Mouse (Mus musculus) lung, postnatal 0 days (tissue): ENCODE measurements around the gene Fbxl12. TPM values are rescaled to one million over a fixed set of nuclear protein-coding genes. Genes with fewer than 3 reads are reported as not detected.

Experiments
- ATAC-seq: fragments of 200-750 bp; cut with Nextera tagmentation; 2 replicates; pipeline ENCODE4 v1.8.0; 2017; ENCODE audit warnings: moderate library complexity
- DNase-seq: peaks from one replicate; pipeline ENCODE4 v3.0.0-alpha.2; 2016; ENCODE audit warnings: low spot score
- H3K27ac ChIP-seq: fragments of 300-500 bp; sonication (generic); 2 replicates; pipeline ENCODE4 v1.5.1; 2014; ENCODE audit warnings: antibody characterized with exemption, mild to moderate bottlenecking, low read length, mixed read lengths
- H3K27me3 ChIP-seq: fragments of 300-500 bp; sonication (generic); replicated peaks from 2 replicates; pipeline ENCODE4 v1.6.1; 2014; ENCODE audit warnings: low read length, mixed read lengths; ENCODE audit not compliant: insufficient read depth
- H3K36me3 ChIP-seq: fragments of 300-500 bp; sonication (generic); 2 replicates; pipeline ENCODE4 v1.6.1; 2014; ENCODE audit warnings: low read length, mixed read lengths; ENCODE audit not compliant: insufficient read depth
- H3K4me1 ChIP-seq: fragments of 300-500 bp; sonication (generic); 2 replicates; pipeline ENCODE4 v1.6.1; 2014; ENCODE audit warnings: antibody characterized with exemption, low read depth, low read length, mixed read lengths; ENCODE audit not compliant: insufficient read depth
- H3K4me2 ChIP-seq: fragments of 300-500 bp; sonication (generic); replicated peaks from 2 replicates; pipeline ENCODE4 v1.6.1; 2014; ENCODE audit warnings: low read depth, mild to moderate bottlenecking, low read length, moderate library complexity, mixed read lengths
- H3K4me3 ChIP-seq: fragments of 300-500 bp; sonication (generic); 2 replicates; pipeline ENCODE4 v1.5.1; 2014; ENCODE audit warnings: low read depth, low read length
- H3K9ac ChIP-seq: fragments of 300-500 bp; sonication (generic); replicated peaks from 2 replicates; pipeline ENCODE4 v1.6.1; 2014; ENCODE audit warnings: low read depth, mild to moderate bottlenecking
- H3K9me3 ChIP-seq: fragments of 300-500 bp; sonication (generic); 2 replicates; pipeline ENCODE4 v1.6.1; 2016; ENCODE audit warnings: low read length, mixed read lengths
- CTCF ChIP-seq: IDR thresholded peaks from 2 replicates; pipeline ENCODE4 v1.5.1; 2016; ENCODE audit warnings: antibody characterized with exemption, mild to moderate bottlenecking
- EP300 ChIP-seq: IDR thresholded peaks from 2 replicates; pipeline ENCODE4 v1.6.1; 2016; ENCODE audit warnings: antibody characterized with exemption, mild to moderate bottlenecking, control low read depth
- WGBS: fragments of 180-500 bp; shearing (Covaris S2); extraction: QIAGEN DNeasy Blood & Tissue Kit; methylation state at CpG from one replicate; pipeline ENCODE4 v1.1.7; 2014; 5-methylcytosine and 5-hydroxymethylcytosine counted together
- polyA plus RNA-seq: library from polyadenylated mRNA; unstranded; fragments of >200 nt; fragmentation: Nextera tagmentation; extraction: Ambion mirVana; gene quantifications from 2 replicates; pipeline ENCODE4 v1.2.1, GENCODE M21; 2015

Fbxl12 gene
- polyA plus RNA-seq, 1 experiment from 2014 or later: 19.2 TPM

- 56% methylated on average over 2 of the region's 2 CpGs for WGBS
Measured at GRCm38 (mm10) chr9:20682389-20682722, 37.8 kb upstream of the Fbxl12 start.

GRCm38 (mm10) chr9:20681546-20682388 is 37.2 kb upstream of the Fbxl12 start:
- TF ChIP-seq CTCF (no peak), EP300 (no peak)
- H3K4me1 ChIP-seq: no peaks in the 10 kb centered on the region

More at GRCm38 (mm10) chr9:20682389-20682722, 37.8 kb upstream of the Fbxl12 start:
- Histone ChIP-seq H3K27me3 (no peaks in the 10 kb centered on the region), H3K4me1 (no peaks in the 10 kb centered on the region), H3K9me3 (no peaks in the 10 kb centered on the region), H3K4me2 (no peak overlapping the region), H3K36me3 (no peaks in the 10 kb centered on the region), H3K27ac (no peak overlapping the region), H3K9ac (no peak overlapping the region), H3K4me3 (no peak overlapping the region)
- TF ChIP-seq EP300 (no peak), CTCF (no peak)
- ATAC-seq (no peak), DNase-seq (no peak)

GRCm38 (mm10) chr9:20680378-20680958 is 35.9 kb upstream of the Fbxl12 start:
- Histone ChIP-seq H3K9ac (no peak overlapping the region), H3K27me3 (no peaks in the 10 kb centered on the region), H3K9me3 (no peaks in the 10 kb centered on the region), H3K4me2 (no peak overlapping the region), H3K36me3 (no peaks in the 10 kb centered on the region), H3K27ac (no peak overlapping the region), H3K4me1 (no peaks in the 10 kb centered on the region), H3K4me3 (no peak overlapping the region)
- ATAC-seq: no peak
- TF ChIP-seq EP300 (no peak), CTCF (no peak)
- DNase-seq: no peak
- WGBS: 82% methylated on average over 9 of the region's 9 CpGs

More at GRCm38 (mm10) chr9:20681546-20682388, 37.2 kb upstream of the Fbxl12 start:
- DNase-seq: no peak
- 54% methylated on average over 6 of the region's 7 CpGs for WGBS
- Histone ChIP-seq H3K9me3 (no peaks in the 10 kb centered on the region), H3K27me3 (no peaks in the 10 kb centered on the region), H3K4me3 (no peak overlapping the region), H3K9ac (no peak overlapping the region), H3K27ac (no peak overlapping the region), H3K4me2 (no peak overlapping the region), H3K36me3 (no peaks in the 10 kb centered on the region)
- ATAC-seq: no peak

- no peaks in the 10 kb centered on the region for H3K4me1 ChIP-seq
- TF ChIP-seq EP300 (no peak), CTCF (no peak)
- DNase-seq (no peak), ATAC-seq (no peak)
- H3K36me3 ChIP-seq: no peaks in the 10 kb centered on the region
- H3K27ac ChIP-seq: no peak overlapping the region
- WGBS: 84% methylated on average over 12 of the region's 12 CpGs
- no peak overlapping the region for H3K4me3 ChIP-seq
- H3K9ac ChIP-seq: no peak overlapping the region
- H3K4me2 ChIP-seq: no peak overlapping the region
- H3K9me3 ChIP-seq: no peaks in the 10 kb centered on the region
- H3K27me3 ChIP-seq: no peaks in the 10 kb centered on the region
Measured at GRCm38 (mm10) chr9:20677892-20678291, 33.3 kb upstream of the Fbxl12 start.

- H3K36me3 ChIP-seq: no peaks in the 10 kb centered on the region
- WGBS: 60% methylated on average over 16 of the region's 16 CpGs
- DNase-seq (no peak), ATAC-seq (no peak)
- H3K9me3 ChIP-seq: no peaks in the 10 kb centered on the region
- no peak overlapping the region for H3K4me3 ChIP-seq
- no peaks in the 10 kb centered on the region for H3K4me1 ChIP-seq
- H3K9ac ChIP-seq: no peak overlapping the region
- H3K27ac ChIP-seq: no peak overlapping the region
- H3K4me2 ChIP-seq: no peak overlapping the region
- TF ChIP-seq EP300: no peak
- TF ChIP-seq CTCF: no peak
- H3K27me3 ChIP-seq: no peaks in the 10 kb centered on the region
Measured at GRCm38 (mm10) chr9:20672047-20672446, 27.5 kb upstream of the Fbxl12 start.

GRCm38 (mm10) chr9:20668065-20668464 is 23.5 kb upstream of the Fbxl12 start:
- WGBS: 87% methylated on average over 22 of the region's 22 CpGs
- no peak for ATAC-seq
- Histone ChIP-seq H3K9me3 (no peaks in the 10 kb centered on the region), H3K4me2 (no peak overlapping the region), H3K4me1 (no peaks in the 10 kb centered on the region), H3K9ac (no peak overlapping the region), H3K36me3 (peaks cover 7% of the 10 kb centered on the region), H3K27ac (no peak overlapping the region), H3K4me3 (no peak overlapping the region), H3K27me3 (no peaks in the 10 kb centered on the region)
- no peak for TF ChIP-seq CTCF
- TF ChIP-seq EP300: no peak
- no peak for DNase-seq
